Mouse (Mus musculus) fibroblast of lung, adult 2 months (primary cell): Measurements from ENCODE around the gene Slc19a3.

Source experiments
- DNase-seq: peaks from one replicate; pipeline ENCODE4 v3.0.0-alpha.2; 2011; ENCODE audit warnings: low read depth

Gene Slc19a3

GRCm38 (mm10) chr1:83038109-83038672 is at the start of gene Slc19a3:
Gene Slc19a3 (minus strand): TSS chr1:83038448.
- DNase-seq, result peak; percentile 33

DNA sequence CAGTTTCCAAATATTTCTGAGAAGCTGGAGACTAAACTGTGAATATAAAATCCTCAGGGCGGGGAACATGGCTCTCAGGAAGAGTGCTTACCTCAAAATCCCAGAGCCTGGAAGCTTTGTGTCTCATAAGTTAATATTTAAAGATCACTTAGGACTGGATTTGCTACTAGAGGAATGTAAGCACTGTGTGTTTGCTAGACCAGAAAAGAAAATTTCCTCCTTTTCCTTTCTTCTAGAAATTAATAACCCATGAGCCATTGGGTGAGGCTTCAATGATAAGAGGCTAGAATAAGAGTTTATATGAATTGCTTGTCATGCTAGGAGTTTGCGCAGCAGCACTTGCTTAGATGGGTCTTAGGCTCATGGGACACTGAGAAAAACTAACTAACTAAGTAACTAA is 46.5 kb upstream of the Slc19a3 start:
- DNase-seq, result no peak

DNA sequence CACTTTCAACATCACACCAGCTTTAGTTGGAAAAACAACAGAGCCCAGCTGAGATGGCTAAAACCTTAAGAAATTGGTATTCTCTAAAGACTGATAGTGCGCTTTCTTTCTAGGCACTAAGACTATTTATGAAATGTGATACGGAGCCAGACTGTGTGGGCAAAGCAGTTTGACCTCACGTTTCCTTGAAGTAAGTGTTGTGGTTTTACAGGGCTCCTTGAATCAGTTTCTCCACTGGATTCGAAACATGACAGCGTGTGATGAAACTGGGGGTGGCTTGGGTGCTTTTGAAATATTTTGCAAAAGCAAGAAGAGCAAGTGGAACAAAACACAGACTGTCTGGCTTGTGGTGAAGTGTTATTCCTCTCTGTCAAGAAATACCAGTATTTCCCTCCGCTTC is 38.8 kb upstream of the Slc19a3 start:
- peak; percentile 43 for DNase-seq

GRCm38 (mm10) chr1:83076190-83076917 is 38.1 kb upstream of the Slc19a3 start:
- no peak for DNase-seq

DNA sequence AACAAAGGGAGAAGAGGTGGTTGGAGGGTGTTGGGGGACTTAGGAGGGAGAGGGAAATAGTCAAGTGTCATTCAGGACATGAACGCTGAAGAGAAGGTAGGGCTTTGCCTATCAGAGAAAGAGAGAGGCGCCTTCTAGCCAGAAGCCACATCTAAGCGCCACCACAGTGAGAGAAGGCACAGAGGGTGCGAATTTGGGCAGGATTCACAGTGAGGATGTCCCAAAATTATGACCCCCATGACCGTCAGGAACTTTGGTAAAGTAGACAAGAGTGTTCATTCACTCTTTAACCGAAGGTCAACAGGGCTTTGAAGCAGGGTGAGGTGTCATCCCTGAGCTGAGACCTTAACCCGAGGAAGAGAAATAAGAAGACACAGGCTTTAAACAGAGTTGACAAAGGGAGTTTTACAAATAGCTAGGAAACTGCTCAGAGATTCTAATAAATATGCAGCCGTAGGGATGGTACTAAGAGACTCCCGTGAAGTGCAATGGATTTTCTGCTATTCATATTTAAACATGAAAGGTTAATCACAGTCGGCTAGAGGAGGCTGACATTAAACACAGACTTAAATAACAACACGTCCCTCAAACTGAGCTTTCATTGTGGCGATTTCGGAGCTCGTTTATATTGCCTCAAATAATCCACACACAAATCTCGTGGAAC is 37.4 kb upstream of the Slc19a3 start:
- DNase-seq, result no peak

DNA sequence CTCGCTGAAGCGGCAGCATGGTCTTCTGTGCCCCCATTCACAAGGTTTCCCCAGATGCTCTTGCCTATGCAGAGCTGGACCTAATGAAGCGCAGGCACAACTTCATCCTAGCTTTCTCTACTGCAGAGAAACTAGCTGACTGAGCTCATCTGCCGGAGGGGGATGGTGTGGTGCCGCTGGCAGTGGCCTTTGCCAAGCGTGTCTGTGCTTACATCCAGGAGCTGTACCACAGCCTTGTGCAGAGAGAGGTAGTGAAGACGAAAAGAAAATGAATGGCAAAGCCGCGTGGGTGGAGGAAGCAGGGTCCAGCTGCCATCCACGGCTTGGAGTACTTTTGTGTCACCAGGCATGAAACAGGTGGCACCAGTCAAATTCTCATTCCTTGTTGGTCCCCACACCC is 29.0 kb upstream of the Slc19a3 start:
- DNase-seq, result no peak

DNA sequence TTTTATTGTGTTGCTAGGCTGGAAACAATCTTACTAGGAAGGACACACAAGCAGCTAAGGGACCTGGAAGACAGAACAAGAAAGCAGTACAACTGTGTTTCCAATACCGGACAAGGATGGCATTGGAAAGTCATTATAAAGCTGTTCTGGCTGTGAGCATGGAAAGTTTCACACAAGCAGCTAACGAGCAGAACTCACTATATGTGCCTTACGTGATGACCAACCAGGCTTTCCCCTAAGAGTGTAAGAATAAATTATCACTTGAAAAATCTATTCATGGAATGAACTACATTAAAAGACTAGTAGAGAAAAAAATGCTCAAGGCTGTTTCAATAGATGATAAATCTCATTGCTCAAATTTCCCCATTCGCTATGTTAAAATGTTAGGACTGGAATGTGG is 28.3 kb upstream of the Slc19a3 start:
- DNase-seq, result no peak

GRCm38 (mm10) chr1:83064851-83065250 is 26.6 kb upstream of the Slc19a3 start:
- peak; percentile 46 for DNase-seq

GRCm38 (mm10) chr1:83060643-83061042 is 22.4 kb upstream of the Slc19a3 start, which contains the start of gene Krtap28-13:
Gene Krtap28-13 (plus strand): TSS chr1:83060930.
- DNase-seq, result no peak

- DNase-seq, result no peak
These were observed 21.0 kb upstream of the Slc19a3 start, which contains the start of gene A030005K14Rik for GRCm38 (mm10) chr1:83059278-83059677. Gene A030005K14Rik (minus strand): TSS chr1:83059378.

- no peak for DNase-seq
These were observed 20.2 kb upstream of the Slc19a3 start for GRCm38 (mm10) chr1:83058481-83058880.

- DNase-seq, result no peak
These were observed 6.7 kb upstream of the Slc19a3 start, which contains the start of gene Gm47969 for GRCm38 (mm10) chr1:83044882-83045427. Gene Gm47969 (plus strand): TSS chr1:83044932.

DNA sequence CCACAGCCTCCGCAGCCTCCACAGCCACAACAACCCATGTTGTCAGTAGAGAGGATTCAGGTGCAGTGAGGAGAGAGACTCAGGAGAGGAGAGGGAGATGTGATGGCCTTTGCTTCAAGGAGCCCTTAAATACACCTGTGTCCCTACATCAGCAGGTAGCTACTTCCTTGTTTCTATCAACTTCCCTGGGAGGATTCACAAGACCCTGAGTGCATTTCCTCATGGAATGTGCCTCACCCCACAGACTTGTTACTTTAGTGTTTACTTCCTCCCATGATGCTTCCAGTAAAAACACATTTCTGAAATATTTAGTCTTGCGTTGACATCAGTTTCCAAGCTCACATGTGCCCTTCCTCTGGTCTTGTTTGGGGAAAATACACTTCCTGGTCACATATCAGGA is 4.1 kb upstream of the Slc19a3 start, which contains the start of gene Krtap28-10:
TSS of gene Krtap28-10 (minus strand) at position 101 of the 400 bp plus-strand sequence.
- no peak for DNase-seq

DNA sequence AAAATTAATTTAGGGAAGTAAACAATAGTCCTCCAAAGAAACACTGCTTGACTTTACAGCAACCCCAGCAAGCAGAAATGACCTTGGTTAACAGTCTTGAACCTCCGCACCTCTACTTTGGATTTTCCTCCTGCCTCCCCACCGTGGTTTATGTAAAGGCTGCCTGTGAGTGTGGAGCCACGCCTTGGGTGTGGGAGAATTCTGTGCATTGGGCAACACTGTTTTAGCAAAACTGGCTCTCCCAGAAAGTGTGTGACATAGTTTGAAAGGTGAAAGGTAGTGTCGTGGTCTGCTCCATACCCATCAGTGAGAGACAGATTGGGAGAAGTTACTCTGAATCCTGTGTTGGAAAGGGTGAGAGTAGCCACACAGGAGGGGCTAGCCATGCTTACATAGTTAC is 832 bp upstream of the Slc19a3 start:
- DNase-seq, result no peak

- no peak for DNase-seq
These were observed 1.2 kb downstream of the Slc19a3 start for GRCm38 (mm10) chr1:83036892-83037667.

DNA sequence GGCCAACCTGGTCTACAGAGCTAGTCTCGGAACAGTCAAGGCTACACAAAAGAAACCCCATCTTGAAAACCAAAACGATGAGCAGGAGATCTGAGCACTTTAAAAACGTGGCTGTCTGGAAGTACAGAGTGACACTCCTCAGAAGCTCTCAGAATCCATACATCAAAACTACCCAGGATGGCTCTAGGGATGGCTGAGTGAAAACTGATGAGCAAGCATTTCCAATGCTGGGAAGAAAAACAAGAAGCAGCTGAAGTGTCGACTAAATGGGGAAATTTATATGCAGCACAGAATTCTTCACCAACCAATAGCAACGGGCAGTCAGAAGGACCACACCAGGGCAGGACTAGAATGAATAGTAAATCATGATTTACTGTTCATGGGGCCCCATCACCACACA is 3.7 kb downstream of the Slc19a3 start:
- no peak for DNase-seq

DNA sequence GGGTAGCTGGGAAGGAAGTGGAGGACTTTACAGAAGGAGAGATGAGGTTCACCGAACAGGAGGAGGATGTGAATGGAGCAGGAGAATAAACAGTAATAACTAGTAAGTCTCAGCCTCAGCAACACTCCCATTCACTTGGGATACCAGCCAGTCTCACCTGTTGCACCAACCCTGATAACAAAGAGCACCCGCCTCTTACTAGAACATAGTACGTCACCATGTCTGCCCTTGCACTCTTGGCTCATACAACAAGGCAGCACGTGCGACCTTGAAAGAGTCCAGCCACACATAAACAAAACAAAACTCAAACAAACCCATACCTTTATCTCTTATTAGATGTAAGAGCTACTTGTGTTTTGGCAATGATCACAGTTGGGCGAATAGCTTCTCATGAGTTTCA is 5.7 kb downstream of the Slc19a3 start:
- DNase-seq, result no peak

GRCm38 (mm10) chr1:83031950-83032349 is 6.3 kb downstream of the Slc19a3 start:
- DNase-seq, result no peak

DNA sequence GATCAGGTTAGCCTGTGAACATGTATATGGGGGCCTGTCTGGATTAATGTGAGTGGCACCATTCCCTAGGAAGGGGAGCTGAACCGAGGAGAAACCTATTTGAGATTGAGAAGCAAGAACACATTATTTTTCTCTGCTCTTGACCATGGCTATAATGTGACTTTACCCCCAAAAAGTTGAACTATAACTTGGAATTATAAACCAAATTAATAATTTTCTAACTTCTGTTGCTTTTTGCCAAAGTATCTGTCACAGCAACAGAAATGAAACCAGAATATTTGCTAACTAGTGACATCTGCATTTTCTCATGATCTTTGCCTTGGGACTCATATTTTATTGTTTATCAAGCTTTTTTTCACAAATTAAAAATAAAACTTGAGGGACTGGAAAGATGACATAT is 21.7 kb downstream of the Slc19a3 start:
- DNase-seq, result no peak

GRCm38 (mm10) chr1:83015329-83015879 is 22.8 kb downstream of the Slc19a3 start:
- no peak for DNase-seq

GRCm38 (mm10) chr1:83014477-83014876 is 23.8 kb downstream of the Slc19a3 start:
- DNase-seq, result no peak

GRCm38 (mm10) chr1:83007471-83007870 is 30.8 kb downstream of the Slc19a3 start:
- no peak for DNase-seq
